Mouse (Mus musculus) frontal cortex, adult (tissue): ENCODE results near the gene Stat6.

Source experiments
- ATAC-seq: cut with Nextera tagmentation; 2 replicates; pipeline ENCODE4 v1.9.2; 2017; ENCODE audit warnings: mild to moderate bottlenecking, moderate library complexity, mixed read lengths; ENCODE audit not compliant: low TSS enrichment

The Stat6 gene

GRCm38 (mm10) chr10:127615034-127615374, 27.8 kb upstream of the Stat6 start:
- peak; percentile 42; the same call in 1 of the 2 replicates for ATAC-seq

- peak; percentile 4; the same call in 1 of the 2 replicates for ATAC-seq
These were observed 27.2 kb upstream of the Stat6 start for GRCm38 (mm10) chr10:127615591-127615990.

- ATAC-seq = no peak
These were observed 26.5 kb upstream of the Stat6 start for GRCm38 (mm10) chr10:127616261-127616679.

GRCm38 (mm10) chr10:127617294-127617693, 25.5 kb upstream of the Stat6 start:
- no peak for ATAC-seq

- ATAC-seq = no peak
These were observed 24.6 kb upstream of the Stat6 start for GRCm38 (mm10) chr10:127618173-127618572.

- no peak for ATAC-seq
These were observed 23.6 kb upstream of the Stat6 start for GRCm38 (mm10) chr10:127619119-127619721.

- ATAC-seq = no peak
These were observed 22.8 kb upstream of the Stat6 start for GRCm38 (mm10) chr10:127619941-127620405.

- ATAC-seq = no peak
These were observed 22.2 kb upstream of the Stat6 start, which contains the start of gene Lrp1 for GRCm38 (mm10) chr10:127620406-127621190. Lrp1 (minus strand) TSS chr10:127621148.

- ATAC-seq = peak; percentile 85
These were observed 21.4 kb upstream of the Stat6 start for GRCm38 (mm10) chr10:127621191-127622056.

GRCm38 (mm10) chr10:127622057-127622392, 20.8 kb upstream of the Stat6 start:
- 0 out of 2 replicates have a peak, but pooled peaks have one; percentile 1 for ATAC-seq

- no peak for ATAC-seq
These were observed 20.1 kb upstream of the Stat6 start for GRCm38 (mm10) chr10:127622661-127623060.

- no peak for ATAC-seq
These were observed 19.2 kb upstream of the Stat6 start for GRCm38 (mm10) chr10:127623439-127624216.

- ATAC-seq = no peak
These were observed 16.4 kb upstream of the Stat6 start for GRCm38 (mm10) chr10:127626433-127626832.

GRCm38 (mm10) chr10:127631261-127632214, 11.2 kb upstream of the Stat6 start:
- no peak for ATAC-seq

- no peak for ATAC-seq
These were observed 10.0 kb upstream of the Stat6 start for GRCm38 (mm10) chr10:127632668-127633271.

GRCm38 (mm10) chr10:127640421-127640820, 2.4 kb upstream of the Stat6 start:
- ATAC-seq = no peak

GRCm38 (mm10) chr10:127641861-127642771, 670 bp upstream of the Stat6 start:
- ATAC-seq = peak; percentile 82

GRCm38 (mm10) chr10:127643553-127644238, 910 bp downstream of the Stat6 start:
- peak; percentile 29; the same call in 1 of the 2 replicates for ATAC-seq
